Mouse (Mus musculus): Measurements from ENCODE around the gene Tmem87a. TPM values are rescaled to one million over a fixed set of nuclear protein-coding genes. Genes with fewer than 3 reads are reported as not detected.

Tmem87a gene
- polyA plus RNA-seq, 1 experiment = 9.8 TPM

GRCm38 (mm10) chr2:120404823-120405765 is 1.2 kb upstream of the Tmem87a start:
- peaks cover 38% of the 10 kb centered on the region for H3K79me2 ChIP-seq (ENCODE audit: control insufficient read depth, insufficient read depth)
- peaks cover 9% of the 10 kb centered on the region for H3K36me3 ChIP-seq (ENCODE audit: control insufficient read depth, insufficient read depth)
- H3K27me3 ChIP-seq (ENCODE audit: control insufficient read depth, insufficient read depth, insufficient read length) = no peaks in the 10 kb centered on the region
- TF ChIP-seq FOSL1 (IDR thresholded peaks at IDR 0.05; ENCODE audit: insufficient read depth, low read length, poor library complexity, severe bottlenecking) (no peak), MYOG (IDR thresholded peaks at IDR 0.05; ENCODE audit: control insufficient read depth, extremely low read depth, insufficient read length) (no peak), CTCF (IDR thresholded peaks at IDR 0.05; ENCODE audit: control insufficient read depth, insufficient read depth, insufficient read length) (no peak), CEBPB (IDR thresholded peaks at IDR 0.05; ENCODE audit: low read depth) (no peak), MYOD1 (IDR thresholded peaks at IDR 0.05; ENCODE audit: control insufficient read depth, insufficient read length, low read depth) (no peak), USF1 (IDR thresholded peaks at IDR 0.05; ENCODE audit: low read depth) (no peak), MAX (IDR thresholded peaks at IDR 0.05) (no peak)
- H3ac ChIP-seq (ENCODE audit: control insufficient read depth, insufficient read length, low read depth) = peak overlapping the region; percentile 83
- H3K4me3 ChIP-seq (ENCODE audit: insufficient read depth, poor library complexity, severe bottlenecking) = peak overlapping the region; percentile 97
- peaks cover 35% of the 10 kb centered on the region for H3K79me3 ChIP-seq (ENCODE audit: low read depth)

GRCm38 (mm10) chr2:120403653-120403985 is 294 bp downstream of the Tmem87a start, which contains the start of gene Ganc:
Gene Ganc (plus strand): TSS chr2:120403896.
- Histone ChIP-seq H3K27me3 (ENCODE audit: control insufficient read depth, insufficient read depth, insufficient read length) (no peaks in the 10 kb centered on the region), H3ac (ENCODE audit: control insufficient read depth, insufficient read length, low read depth) (peak within 1 kb of the TSS; percentile 87), H3K4me3 (ENCODE audit: insufficient read depth, poor library complexity, severe bottlenecking) (peak within 1 kb of the TSS; percentile 97), H3K79me2 (ENCODE audit: control insufficient read depth, insufficient read depth) (peaks cover 53% of the 10 kb centered on the region), H3K36me3 (ENCODE audit: control insufficient read depth, insufficient read depth) (peaks cover 10% of the 10 kb centered on the region), H3K79me3 (ENCODE audit: low read depth) (peaks cover 43% of the 10 kb centered on the region)
- TF ChIP-seq CEBPB (IDR thresholded peaks at IDR 0.05; ENCODE audit: low read depth) (no peak), MAX (IDR thresholded peaks at IDR 0.05) (no peak), USF1 (IDR thresholded peaks at IDR 0.05; ENCODE audit: low read depth) (no peak), MYOG (IDR thresholded peaks at IDR 0.05; ENCODE audit: control insufficient read depth, extremely low read depth, insufficient read length) (no peak), MYOD1 (IDR thresholded peaks at IDR 0.05; ENCODE audit: control insufficient read depth, insufficient read length, low read depth) (no peak), CTCF (IDR thresholded peaks at IDR 0.05; ENCODE audit: control insufficient read depth, insufficient read depth, insufficient read length) (no peak), FOSL1 (IDR thresholded peaks at IDR 0.05; ENCODE audit: insufficient read depth, low read length, poor library complexity, severe bottlenecking) (no peak)

- Histone ChIP-seq H3K27me3 (ENCODE audit: control insufficient read depth, insufficient read depth, insufficient read length) (no peaks in the 10 kb centered on the region), H3ac (ENCODE audit: control insufficient read depth, insufficient read length, low read depth) (no peak overlapping the region), H3K79me2 (ENCODE audit: control insufficient read depth, insufficient read depth) (peaks cover 61% of the 10 kb centered on the region), H3K36me3 (ENCODE audit: control insufficient read depth, insufficient read depth) (peaks cover 18% of the 10 kb centered on the region), H3K79me3 (ENCODE audit: low read depth) (peaks cover 47% of the 10 kb centered on the region), H3K4me3 (ENCODE audit: insufficient read depth, poor library complexity, severe bottlenecking) (peak overlapping the region; percentile 97)
- TF ChIP-seq USF1 (IDR thresholded peaks at IDR 0.05; ENCODE audit: low read depth) (no peak), CTCF (IDR thresholded peaks at IDR 0.05; ENCODE audit: control insufficient read depth, insufficient read depth, insufficient read length) (no peak), FOSL1 (IDR thresholded peaks at IDR 0.05; ENCODE audit: insufficient read depth, low read length, poor library complexity, severe bottlenecking) (no peak), CEBPB (IDR thresholded peaks at IDR 0.05; ENCODE audit: low read depth) (no peak), MAX (IDR thresholded peaks at IDR 0.05) (no peak), MYOG (IDR thresholded peaks at IDR 0.05; ENCODE audit: control insufficient read depth, extremely low read depth, insufficient read length) (no peak)
These were observed 1.1 kb downstream of the Tmem87a start for GRCm38 (mm10) chr2:120402813-120403212.

DNA sequence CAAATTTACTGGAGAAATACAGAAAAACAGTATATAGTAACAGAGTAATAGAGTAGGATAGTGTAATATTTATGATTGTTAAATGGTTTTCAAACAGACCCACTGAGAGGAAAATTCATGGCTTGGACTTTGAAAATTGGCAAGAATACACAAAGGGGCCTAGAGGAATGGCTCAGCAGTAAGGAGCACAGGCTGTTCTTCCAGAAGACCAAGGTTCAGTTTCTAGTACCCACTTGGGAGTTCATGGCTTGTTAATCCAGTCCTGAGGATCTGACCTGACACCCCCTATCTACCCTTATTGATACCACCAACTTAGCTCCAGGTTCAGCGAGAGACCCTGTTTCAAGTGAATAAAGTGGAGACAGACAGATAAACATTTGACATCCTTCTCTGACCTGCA is 6.0 kb downstream of the Tmem87a start:
- H3K79me3 ChIP-seq (ENCODE audit: low read depth) = peaks cover 44% of the 10 kb centered on the region
- peaks cover 53% of the 10 kb centered on the region for H3K79me2 ChIP-seq (ENCODE audit: control insufficient read depth, insufficient read depth)
- H3K4me3 ChIP-seq (ENCODE audit: insufficient read depth, poor library complexity, severe bottlenecking) = no peak overlapping the region
- TF ChIP-seq MYOD1 (IDR thresholded peaks at IDR 0.05; ENCODE audit: control insufficient read depth, insufficient read length, low read depth) (no peak), CTCF (IDR thresholded peaks at IDR 0.05; ENCODE audit: control insufficient read depth, insufficient read depth, insufficient read length) (no peak), MAX (IDR thresholded peaks at IDR 0.05) (no peak), FOSL1 (IDR thresholded peaks at IDR 0.05; ENCODE audit: insufficient read depth, low read length, poor library complexity, severe bottlenecking) (no peak), USF1 (IDR thresholded peaks at IDR 0.05; ENCODE audit: low read depth) (no peak), MYOG (IDR thresholded peaks at IDR 0.05; ENCODE audit: control insufficient read depth, extremely low read depth, insufficient read length) (no peak), CEBPB (IDR thresholded peaks at IDR 0.05; ENCODE audit: low read depth) (no peak)
- H3K36me3 ChIP-seq (ENCODE audit: control insufficient read depth, insufficient read depth) = peaks cover 56% of the 10 kb centered on the region
- no peaks in the 10 kb centered on the region for H3K27me3 ChIP-seq (ENCODE audit: control insufficient read depth, insufficient read depth, insufficient read length)
- H3ac ChIP-seq (ENCODE audit: control insufficient read depth, insufficient read length, low read depth) = no peak overlapping the region

GRCm38 (mm10) chr2:120392406-120392805 is 11.5 kb downstream of the Tmem87a start:
- Histone ChIP-seq H3ac (ENCODE audit: control insufficient read depth, insufficient read length, low read depth) (no peak overlapping the region), H3K4me3 (ENCODE audit: insufficient read depth, poor library complexity, severe bottlenecking) (no peak overlapping the region), H3K79me2 (ENCODE audit: control insufficient read depth, insufficient read depth) (no peaks in the 10 kb centered on the region), H3K36me3 (ENCODE audit: control insufficient read depth, insufficient read depth) (peaks cover 88% of the 10 kb centered on the region), H3K79me3 (ENCODE audit: low read depth) (peaks cover 4% of the 10 kb centered on the region), H3K27me3 (ENCODE audit: control insufficient read depth, insufficient read depth, insufficient read length) (no peaks in the 10 kb centered on the region)
- TF ChIP-seq MYOG (IDR thresholded peaks at IDR 0.05; ENCODE audit: control insufficient read depth, extremely low read depth, insufficient read length) (no peak), CEBPB (IDR thresholded peaks at IDR 0.05; ENCODE audit: low read depth) (no peak), USF1 (IDR thresholded peaks at IDR 0.05; ENCODE audit: low read depth) (no peak), MYOD1 (IDR thresholded peaks at IDR 0.05; ENCODE audit: control insufficient read depth, insufficient read length, low read depth) (no peak), FOSL1 (IDR thresholded peaks at IDR 0.05; ENCODE audit: insufficient read depth, low read length, poor library complexity, severe bottlenecking) (no peak), MAX (IDR thresholded peaks at IDR 0.05) (no peak), CTCF (IDR thresholded peaks at IDR 0.05; ENCODE audit: control insufficient read depth, insufficient read depth, insufficient read length) (no peak)
